Mouse (Mus musculus): Measurements from ENCODE around the gene Fabp6. TPM values are rescaled to one million over a fixed set of nuclear protein-coding genes. Genes with fewer than 3 reads are reported as not detected.
A peak's percentile ranks its signal among the peaks of the same experiment; 100 is the strongest.

The Fabp6 gene
- polyA plus RNA-seq, 1 experiment from 2014 or later = not detected

GRCm38 (mm10) chr11:43577713-43578478, 23.4 kb downstream of the Fabp6 start:
- Histone ChIP-seq H3K9ac (ENCODE audit: low read length) (no peak overlapping the region), H3K4me3 (ENCODE audit: low read depth, low read length) (no peak overlapping the region), H3K9me3 (ENCODE audit: control insufficient read depth, low read length) (no peaks in the 10 kb centered on the region), H3K27me3 (ENCODE audit: control insufficient read depth, insufficient read depth, low read length) (no peaks in the 10 kb centered on the region), H3K27ac (ENCODE audit: low read depth, low read length) (no peak overlapping the region), H3K36me3 (ENCODE audit: control insufficient read depth, insufficient read depth, low read length) (peaks cover 6% of the 10 kb centered on the region), H3K4me2 (ENCODE audit: low read depth) (no peak overlapping the region), H3K4me1 (ENCODE audit: control insufficient read depth, insufficient read depth, low read length) (peaks cover 14% of the 10 kb centered on the region; the same call in 1 of the 2 replicates)
- DNase-seq (ENCODE audit: low spot score) (no peak), ATAC-seq (ENCODE audit: insufficient read depth, low FRiP score, low TSS enrichment) (no peak)
- 60% methylated on average over 11 of the region's 11 CpGs for whole genome bisulfite sequencing

DNA sequence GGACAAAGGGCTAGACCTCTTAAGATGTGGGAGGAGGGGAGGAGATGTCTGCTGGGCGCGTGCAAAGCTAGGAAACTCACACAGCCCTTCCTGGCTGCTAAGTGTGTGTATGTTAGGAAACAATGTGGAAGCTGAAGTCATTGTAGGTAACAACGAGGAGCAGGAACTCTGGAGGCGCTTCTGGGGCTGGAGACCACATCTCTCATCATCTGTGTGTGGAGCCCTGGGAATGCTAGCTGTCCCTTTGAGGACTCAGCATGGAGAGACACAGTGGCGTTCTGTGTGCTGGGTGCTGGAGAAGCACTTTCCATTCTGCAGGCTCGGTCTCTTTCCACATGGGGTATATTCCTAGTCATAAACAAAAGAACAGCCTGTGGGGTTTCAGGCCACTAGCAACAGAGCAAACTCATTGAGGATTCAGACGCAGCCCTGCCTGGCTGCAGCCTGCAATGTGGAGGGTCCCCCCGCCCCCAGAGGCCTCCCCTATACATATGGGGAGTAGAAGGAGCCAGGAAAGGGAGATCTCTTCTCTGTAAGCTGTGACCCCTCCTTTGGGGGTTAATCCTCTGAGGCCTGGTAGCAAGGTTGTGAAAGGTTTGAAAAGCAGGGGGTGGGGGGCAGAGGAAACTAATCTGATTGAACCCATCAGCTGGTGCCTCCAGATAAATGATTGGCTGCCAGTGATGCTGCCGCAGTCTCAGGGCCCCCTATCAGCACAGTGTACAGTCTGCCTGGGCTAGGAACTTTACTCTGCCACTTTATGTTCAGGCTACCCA, 25.8 kb downstream of the Fabp6 start:
- DNase-seq (ENCODE audit: low spot score) (peak; percentile 60), ATAC-seq (ENCODE audit: insufficient read depth, low FRiP score, low TSS enrichment) (peak; percentile 77)
- peak overlapping the region; percentile 0; the same call in 1 of the 2 replicates for H3K4me2 ChIP-seq (ENCODE audit: low read depth)
- H3K27ac ChIP-seq (ENCODE audit: low read depth, low read length) = peak overlapping the region; percentile 86
- peaks cover 6% of the 10 kb centered on the region for H3K36me3 ChIP-seq (ENCODE audit: control insufficient read depth, insufficient read depth, low read length)
- no peaks in the 10 kb centered on the region for H3K27me3 ChIP-seq (ENCODE audit: control insufficient read depth, insufficient read depth, low read length)
- H3K4me1 ChIP-seq (ENCODE audit: control insufficient read depth, insufficient read depth, low read length) = peaks cover 14% of the 10 kb centered on the region; the same call in 1 of the 2 replicates
- 16% methylated on average over 9 of the region's 9 CpGs for WGBS
- H3K9ac ChIP-seq (ENCODE audit: low read length) = peak overlapping the region; percentile 39
- no peaks in the 10 kb centered on the region for H3K9me3 ChIP-seq (ENCODE audit: control insufficient read depth, low read length)
- H3K4me3 ChIP-seq (ENCODE audit: low read depth, low read length) = no peak overlapping the region

- ATAC-seq (ENCODE audit: insufficient read depth, low FRiP score, low TSS enrichment) = peak; percentile 43; the same call in 1 of the 2 replicates
- Histone ChIP-seq H3K27me3 (ENCODE audit: control insufficient read depth, insufficient read depth, low read length) (no peaks in the 10 kb centered on the region), H3K9ac (ENCODE audit: low read length) (peak overlapping the region; percentile 39), H3K36me3 (ENCODE audit: control insufficient read depth, insufficient read depth, low read length) (peaks cover 4% of the 10 kb centered on the region), H3K4me2 (ENCODE audit: low read depth) (peak overlapping the region; percentile 0; the same call in 1 of the 2 replicates), H3K4me3 (ENCODE audit: low read depth, low read length) (no peak overlapping the region), H3K4me1 (ENCODE audit: control insufficient read depth, insufficient read depth, low read length) (peaks cover 14% of the 10 kb centered on the region; the same call in 1 of the 2 replicates), H3K27ac (ENCODE audit: low read depth, low read length) (peak overlapping the region; percentile 86), H3K9me3 (ENCODE audit: control insufficient read depth, low read length) (no peaks in the 10 kb centered on the region)
- WGBS = 16% methylated on average over 3 of the region's 3 CpGs
- DNase-seq (ENCODE audit: low spot score) = no peak
Measured at GRCm38 (mm10) chr11:43575061-43575375, 26.3 kb downstream of the Fabp6 start.

GRCm38 (mm10) chr11:43569595-43569994, 31.7 kb downstream of the Fabp6 start:
- WGBS = 83% methylated on average over 11 of the region's 11 CpGs
- Histone ChIP-seq H3K4me1 (ENCODE audit: control insufficient read depth, insufficient read depth, low read length) (peaks cover 5% of the 10 kb centered on the region; the same call in 1 of the 2 replicates), H3K4me2 (ENCODE audit: low read depth) (no peak overlapping the region), H3K27me3 (ENCODE audit: control insufficient read depth, insufficient read depth, low read length) (no peaks in the 10 kb centered on the region), H3K4me3 (ENCODE audit: low read depth, low read length) (no peak overlapping the region), H3K27ac (ENCODE audit: low read depth, low read length) (no peak overlapping the region), H3K9ac (ENCODE audit: low read length) (no peak overlapping the region), H3K36me3 (ENCODE audit: control insufficient read depth, insufficient read depth, low read length) (no peaks in the 10 kb centered on the region), H3K9me3 (ENCODE audit: control insufficient read depth, low read length) (no peaks in the 10 kb centered on the region)
- DNase-seq (ENCODE audit: low spot score) (peak; percentile 29), ATAC-seq (ENCODE audit: insufficient read depth, low FRiP score, low TSS enrichment) (no peak)

DNA sequence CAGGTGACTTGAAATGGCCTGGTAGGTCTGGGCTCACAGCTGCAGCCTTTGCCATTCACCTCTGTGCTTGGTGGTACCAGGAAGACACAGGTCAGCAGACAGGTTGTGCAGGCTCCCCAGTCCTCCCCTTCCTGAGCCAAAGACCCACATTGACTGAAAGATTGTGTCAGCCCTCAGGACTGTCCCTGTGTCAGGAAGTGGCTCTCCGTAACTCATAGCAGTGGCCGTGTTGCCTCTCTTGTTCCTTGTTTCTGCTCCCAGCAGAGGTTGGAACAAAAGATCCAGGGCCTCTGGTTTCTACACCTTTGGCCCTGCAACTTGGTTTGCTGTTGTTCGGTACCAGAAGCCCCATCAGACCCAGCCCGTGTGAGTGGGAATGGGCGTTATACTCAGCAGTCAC, 32.2 kb downstream of the Fabp6 start:
- Histone ChIP-seq H3K4me1 (ENCODE audit: control insufficient read depth, insufficient read depth, low read length) (peaks cover 5% of the 10 kb centered on the region; the same call in 1 of the 2 replicates), H3K4me3 (ENCODE audit: low read depth, low read length) (no peak overlapping the region), H3K36me3 (ENCODE audit: control insufficient read depth, insufficient read depth, low read length) (no peaks in the 10 kb centered on the region), H3K9ac (ENCODE audit: low read length) (no peak overlapping the region), H3K27ac (ENCODE audit: low read depth, low read length) (no peak overlapping the region), H3K9me3 (ENCODE audit: control insufficient read depth, low read length) (no peaks in the 10 kb centered on the region), H3K27me3 (ENCODE audit: control insufficient read depth, insufficient read depth, low read length) (no peaks in the 10 kb centered on the region), H3K4me2 (ENCODE audit: low read depth) (no peak overlapping the region)
- WGBS = 87% methylated on average over 5 of the region's 5 CpGs
- DNase-seq (ENCODE audit: low spot score) = no peak
- no peak for ATAC-seq (ENCODE audit: insufficient read depth, low FRiP score, low TSS enrichment)

GRCm38 (mm10) chr11:43568263-43568662, 33.1 kb downstream of the Fabp6 start:
- Histone ChIP-seq H3K4me3 (ENCODE audit: low read depth, low read length) (no peak overlapping the region), H3K4me1 (ENCODE audit: control insufficient read depth, insufficient read depth, low read length) (peaks cover 5% of the 10 kb centered on the region; the same call in 1 of the 2 replicates), H3K36me3 (ENCODE audit: control insufficient read depth, insufficient read depth, low read length) (no peaks in the 10 kb centered on the region; the same call in none of the 2 replicates), H3K4me2 (ENCODE audit: low read depth) (no peak overlapping the region), H3K9ac (ENCODE audit: low read length) (no peak overlapping the region), H3K27ac (ENCODE audit: low read depth, low read length) (no peak overlapping the region), H3K9me3 (ENCODE audit: control insufficient read depth, low read length) (no peaks in the 10 kb centered on the region), H3K27me3 (ENCODE audit: control insufficient read depth, insufficient read depth, low read length) (no peaks in the 10 kb centered on the region)
- 80% methylated on average over 5 of the region's 5 CpGs for WGBS
- DNase-seq (ENCODE audit: low spot score) (no peak), ATAC-seq (ENCODE audit: insufficient read depth, low FRiP score, low TSS enrichment) (no peak)

DNA sequence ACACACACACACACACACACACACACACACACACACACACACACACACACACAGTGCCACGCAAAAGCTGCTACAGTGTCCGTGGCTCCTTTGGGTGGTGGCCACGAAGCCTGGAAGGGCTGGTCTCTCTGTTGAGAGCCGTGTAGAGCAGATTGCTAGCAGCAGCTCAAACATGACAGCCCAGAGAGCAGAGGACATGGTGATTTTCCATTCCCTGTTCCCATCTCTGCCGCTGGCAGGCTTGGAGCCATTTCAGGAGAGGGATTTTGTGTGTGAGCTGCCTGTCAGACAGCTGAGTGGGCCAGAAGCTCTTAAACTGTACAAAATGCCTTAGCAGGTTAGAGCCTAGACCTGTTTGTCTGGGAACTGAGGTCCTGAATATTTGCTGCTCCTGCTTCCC, 34.6 kb downstream of the Fabp6 start:
- no peak for DNase-seq (ENCODE audit: low spot score)
- peaks cover 5% of the 10 kb centered on the region; the same call in 1 of the 2 replicates for H3K4me1 ChIP-seq (ENCODE audit: control insufficient read depth, insufficient read depth, low read length)
- WGBS = 73% methylated on average over 5 of the region's 5 CpGs
- H3K4me3 ChIP-seq (ENCODE audit: low read depth, low read length) = no peak overlapping the region
- H3K9me3 ChIP-seq (ENCODE audit: control insufficient read depth, low read length) = no peaks in the 10 kb centered on the region
- no peaks in the 10 kb centered on the region for H3K27me3 ChIP-seq (ENCODE audit: control insufficient read depth, insufficient read depth, low read length)
- no peak overlapping the region for H3K9ac ChIP-seq (ENCODE audit: low read length)
- H3K36me3 ChIP-seq (ENCODE audit: control insufficient read depth, insufficient read depth, low read length) = no peaks in the 10 kb centered on the region; the same call in none of the 2 replicates
- H3K4me2 ChIP-seq (ENCODE audit: low read depth) = no peak overlapping the region
- no peak for ATAC-seq (ENCODE audit: insufficient read depth, low FRiP score, low TSS enrichment)
- no peak overlapping the region for H3K27ac ChIP-seq (ENCODE audit: low read depth, low read length)

DNA sequence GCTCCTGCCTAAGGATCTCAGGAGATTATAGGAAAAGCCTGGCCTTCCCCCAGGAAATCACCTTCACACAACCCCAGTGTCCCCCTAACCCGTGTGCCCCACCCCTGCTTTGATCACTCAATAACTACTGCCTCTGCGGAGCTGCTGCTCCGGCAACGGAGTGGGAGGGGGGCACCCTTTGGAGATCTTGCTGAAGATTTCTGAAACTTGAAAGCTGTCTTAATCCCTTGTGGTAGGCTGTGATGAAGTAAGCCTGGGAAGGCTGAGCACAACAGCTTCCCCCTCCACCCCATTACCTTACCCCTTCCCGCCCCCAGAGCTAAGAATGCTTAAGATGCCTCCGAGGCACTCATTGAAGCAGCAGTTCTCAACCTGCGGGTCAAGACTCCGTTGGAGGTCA, 35.5 kb downstream of the Fabp6 start:
- peaks cover 5% of the 10 kb centered on the region; the same call in 1 of the 2 replicates for H3K4me1 ChIP-seq (ENCODE audit: control insufficient read depth, insufficient read depth, low read length)
- no peaks in the 10 kb centered on the region for H3K27me3 ChIP-seq (ENCODE audit: control insufficient read depth, insufficient read depth, low read length)
- no peaks in the 10 kb centered on the region; the same call in none of the 2 replicates for H3K36me3 ChIP-seq (ENCODE audit: control insufficient read depth, insufficient read depth, low read length)
- DNase-seq (ENCODE audit: low spot score) (no peak), ATAC-seq (ENCODE audit: insufficient read depth, low FRiP score, low TSS enrichment) (no peak)
- H3K9ac ChIP-seq (ENCODE audit: low read length) = no peak overlapping the region
- H3K4me2 ChIP-seq (ENCODE audit: low read depth) = no peak overlapping the region
- H3K9me3 ChIP-seq (ENCODE audit: control insufficient read depth, low read length) = no peaks in the 10 kb centered on the region
- WGBS = 9% methylated on average over 8 of the region's 8 CpGs
- H3K4me3 ChIP-seq (ENCODE audit: low read depth, low read length) = no peak overlapping the region
- H3K27ac ChIP-seq (ENCODE audit: low read depth, low read length) = peak overlapping the region; percentile 36; the same call in 1 of the 2 replicates

All from neural tube, embryonic 11.5 days (tissue).